Mouse (Mus musculus): ENCODE results near the gene Cib3. TPM values are rescaled to one million over a fixed set of nuclear protein-coding genes. Genes with fewer than 3 reads are reported as not detected.

Cib3 gene
- polyA plus RNA-seq, 1 experiment = 0.06 TPM

Other genes with a start within 250 kb of the Cib3 start
- gene Cyp4f18, start 203.2 kb downstream of the Cib3 start, polyA plus RNA-seq (2012; rRNA removed) = 0.12 and 0.25 TPM in 2 replicates
- not detected in 2 replicates for gene Olfr372, start 171.6 kb downstream of the Cib3 start, polyA plus RNA-seq (2012; rRNA removed)
- gene Olfr373, start 129.7 kb downstream of the Cib3 start, polyA plus RNA-seq (2012; rRNA removed) = not detected in 2 replicates
- gene Olfr374, start 105.8 kb downstream of the Cib3 start, polyA plus RNA-seq (2012; rRNA removed) = 0.04 and 0.06 TPM in 2 replicates
- 41.6 and 48.7 TPM in 2 replicates for gene Tpm4, start 77.9 kb downstream of the Cib3 start, polyA plus RNA-seq (2012; rRNA removed)
- 60.6 and 63.4 TPM in 2 replicates for gene Rab8a, start 51.6 kb downstream of the Cib3 start, polyA plus RNA-seq (2012; rRNA removed)
- gene Hsh2d, start 23.2 kb downstream of the Cib3 start, polyA plus RNA-seq (2012; rRNA removed) = 0.06 and 0.12 TPM in 2 replicates
- not detected in 2 replicates for gene Gm11034, start 799 bp upstream of the Cib3 start, polyA plus RNA-seq (2012; rRNA removed)
- gene Fam32a, start 6.9 kb upstream of the Cib3 start, polyA plus RNA-seq (2012; rRNA removed) = 77.5 and 79.3 TPM in 2 replicates
- 111 and 115 TPM in 2 replicates for gene Ap1m1, start 27.2 kb upstream of the Cib3 start, polyA plus RNA-seq (2012; rRNA removed)
- gene Gm10282, start 92.4 kb upstream of the Cib3 start, polyA plus RNA-seq (2012; rRNA removed) = 3.7 and 6.4 TPM in 2 replicates
- 10.3 and 18.3 TPM in 2 replicates for gene Klf2, start 106.2 kb upstream of the Cib3 start, polyA plus RNA-seq (2012; rRNA removed)
- gene Eps15l1, start 208.6 kb upstream of the Cib3 start, polyA plus RNA-seq (2012; rRNA removed) = 76.1 and 81.8 TPM in 2 replicates
- gene Calr3, start 231.0 kb upstream of the Cib3 start, polyA plus RNA-seq (2012; rRNA removed) = 0.58 and 0.61 TPM in 2 replicates
- 9.6 and 10.0 TPM in 2 replicates for gene 1700030K09Rik, start 231.0 kb upstream of the Cib3 start, polyA plus RNA-seq (2012; rRNA removed)